Mouse (Mus musculus) B cell, adult 2 months (primary cell): ENCODE measurements around the gene Tram1l1.
"Not testable (repeated sequence)": the region's sequence is repeated elsewhere in the genome, so short reads cannot be mapped to it uniquely, and the experiment has no call there.

Experiments used
- DNase-seq, 2 experiments: peaks; one replicate each; pipeline ENCODE4 v3.0.0; 2022

The Tram1l1 gene

DNA sequence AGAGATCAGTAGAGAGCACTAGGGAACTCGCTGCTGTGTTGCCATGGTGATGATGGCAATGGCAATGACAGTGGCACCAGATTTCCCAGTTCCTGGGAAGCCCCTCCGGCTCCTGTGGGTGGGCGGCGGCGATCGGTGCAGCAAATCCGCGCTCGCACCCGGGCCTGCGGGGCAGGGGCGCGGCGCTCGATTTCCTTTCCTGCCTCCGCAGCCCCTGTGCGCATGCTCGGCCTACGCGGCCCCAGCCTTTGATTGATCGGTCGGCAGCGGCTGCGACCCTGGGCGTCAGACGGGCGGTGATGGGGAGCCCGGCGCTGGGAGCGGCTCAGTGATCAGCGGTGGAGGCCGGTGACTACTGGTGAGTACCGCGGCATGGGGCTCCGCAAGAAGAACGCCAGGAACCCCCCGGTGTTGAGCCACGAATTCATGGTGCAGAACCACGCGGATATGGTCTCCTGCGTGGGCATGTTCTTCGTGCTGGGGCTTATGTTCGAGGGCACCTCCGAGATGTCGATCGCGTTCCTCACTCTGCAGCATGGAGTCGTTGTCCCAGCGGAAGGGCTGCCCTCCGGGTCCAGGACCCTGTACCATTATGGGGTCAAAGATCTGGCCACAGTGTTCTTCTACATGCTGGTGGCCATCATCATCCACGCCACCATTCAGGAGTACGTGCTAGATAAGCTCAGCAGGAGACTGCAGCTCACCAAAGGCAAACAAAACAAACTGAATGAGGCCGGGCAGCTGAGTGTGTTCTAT is at the start of gene Tram1l1:
Gene Tram1l1 (plus strand): TSS at position 35 of the 756 bp plus-strand sequence.
- no peak for DNase-seq

DNA sequence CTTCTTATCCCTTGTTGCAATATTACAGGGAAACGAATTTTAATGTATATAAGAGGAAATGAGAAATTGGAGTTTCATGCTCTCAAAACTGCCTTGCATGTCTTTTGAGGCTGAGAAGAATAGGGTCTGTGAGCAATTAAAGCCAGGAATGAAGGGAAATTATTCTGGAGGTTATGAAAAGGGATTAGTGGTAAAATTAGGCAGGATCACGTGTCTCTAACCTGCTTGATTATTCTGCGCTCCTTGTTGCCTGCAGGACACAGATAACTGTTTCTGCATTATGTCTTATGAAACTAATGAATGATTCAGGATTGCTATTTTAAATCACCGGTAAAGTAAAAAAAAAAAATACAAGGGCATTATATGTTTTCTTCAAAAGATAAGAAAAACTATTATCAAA is 49.4 kb upstream of the Tram1l1 start:
- no peak for DNase-seq

DNA sequence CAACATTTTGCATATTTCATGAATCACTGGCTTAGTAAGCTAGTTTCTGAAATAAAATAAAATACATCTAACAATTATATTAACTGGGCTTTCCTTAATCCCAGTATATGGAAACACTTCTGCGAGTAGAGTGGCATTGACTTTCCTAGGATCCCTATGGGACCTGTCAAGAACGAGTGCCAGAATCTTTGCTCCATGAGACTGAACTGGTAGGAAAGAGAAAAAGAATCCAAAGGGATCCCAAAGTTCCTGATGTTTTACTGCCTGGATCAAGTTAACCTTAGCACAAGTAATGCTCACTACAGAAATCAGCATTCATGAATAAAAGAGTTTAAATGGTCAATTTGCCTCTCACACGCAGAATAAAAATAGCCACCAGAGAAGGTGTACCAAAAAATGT is 49.0 kb upstream of the Tram1l1 start:
- DNase-seq = no peak

DNA sequence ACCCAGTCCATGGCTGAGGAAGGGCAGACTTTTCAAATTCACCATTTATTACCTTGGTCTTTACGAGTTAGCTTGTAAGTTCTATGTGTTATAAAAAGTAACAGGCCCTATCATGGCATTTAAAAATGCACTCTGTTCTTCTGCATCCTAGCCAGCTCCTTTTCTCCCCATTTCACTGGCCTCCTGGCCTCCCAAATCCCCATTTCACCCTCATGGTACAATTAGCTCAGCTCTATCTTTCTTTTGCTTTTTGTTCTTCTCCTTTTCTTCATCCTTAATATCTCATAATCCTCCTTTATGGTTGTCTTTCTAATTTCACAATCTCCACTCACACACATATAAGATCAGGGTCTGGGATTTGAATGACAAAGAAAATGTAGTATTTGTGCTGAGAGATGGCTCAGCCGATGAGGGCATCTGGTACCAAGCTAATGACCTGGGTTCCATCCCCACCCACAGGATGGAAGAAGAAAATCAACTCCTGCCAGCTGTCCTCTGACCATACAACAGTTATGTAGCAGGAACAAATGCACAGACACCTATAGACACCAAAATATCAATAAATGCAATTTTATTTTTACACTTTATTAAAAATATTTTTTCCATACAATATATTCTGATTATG is 48.1 kb upstream of the Tram1l1 start:
- DNase-seq = no peak

DNA sequence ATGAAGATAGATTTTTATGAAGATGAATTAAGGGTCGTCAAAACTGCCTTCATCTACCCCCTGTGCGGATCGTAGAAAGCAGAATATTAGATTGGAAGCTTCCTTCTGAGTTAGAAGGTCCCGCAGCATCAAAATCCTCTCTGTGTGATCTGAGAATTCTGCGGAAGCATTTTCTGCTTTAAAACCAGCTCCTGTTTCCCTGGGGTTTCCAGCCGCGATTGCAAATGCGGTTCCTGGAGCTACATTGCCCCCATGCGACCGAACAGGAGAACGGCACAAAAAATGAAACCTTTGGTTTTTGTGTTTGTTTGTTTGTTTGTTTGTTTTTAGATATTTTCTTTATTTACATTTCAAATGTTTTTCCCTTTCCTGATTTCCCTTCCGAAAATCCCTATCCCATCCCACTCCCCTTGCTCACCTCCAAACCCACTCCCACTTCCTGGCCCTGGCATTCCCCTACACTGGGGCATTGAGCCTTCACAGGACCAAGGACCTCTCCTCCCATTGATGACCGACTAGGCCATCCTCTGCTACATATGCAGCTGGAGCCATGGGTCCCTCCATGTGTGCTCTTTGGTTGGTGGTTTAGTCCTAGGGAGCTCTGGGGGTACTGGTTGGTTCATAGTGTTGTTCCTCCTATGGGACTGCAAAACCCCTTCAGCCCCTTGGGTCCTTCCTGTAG is 45.6 kb upstream of the Tram1l1 start:
- DNase-seq = not testable (repeated sequence)

DNA sequence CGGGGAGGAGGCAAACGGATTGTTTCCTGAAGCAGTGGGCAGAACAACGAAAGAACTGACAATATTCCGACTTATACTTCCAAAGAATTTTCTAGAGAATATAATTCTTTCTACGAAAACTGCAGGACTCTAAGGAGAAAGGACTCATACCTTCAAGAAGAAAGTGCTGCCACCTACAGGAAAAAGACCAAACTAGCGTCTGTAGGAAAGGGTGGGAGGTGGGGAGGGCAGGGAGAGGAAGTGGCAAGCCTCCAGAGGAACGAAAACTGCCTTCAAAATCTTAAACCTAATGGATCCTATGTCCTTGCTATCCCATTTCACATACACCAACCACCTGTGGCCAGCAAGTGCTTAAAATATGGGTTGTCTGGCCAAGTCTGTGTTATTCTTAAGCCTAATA is 31.7 kb upstream of the Tram1l1 start:
- DNase-seq = not testable (repeated sequence)

GRCm38 (mm10) chr3:124319254-124319653 is 1.4 kb upstream of the Tram1l1 start:
- DNase-seq = no peak

DNA sequence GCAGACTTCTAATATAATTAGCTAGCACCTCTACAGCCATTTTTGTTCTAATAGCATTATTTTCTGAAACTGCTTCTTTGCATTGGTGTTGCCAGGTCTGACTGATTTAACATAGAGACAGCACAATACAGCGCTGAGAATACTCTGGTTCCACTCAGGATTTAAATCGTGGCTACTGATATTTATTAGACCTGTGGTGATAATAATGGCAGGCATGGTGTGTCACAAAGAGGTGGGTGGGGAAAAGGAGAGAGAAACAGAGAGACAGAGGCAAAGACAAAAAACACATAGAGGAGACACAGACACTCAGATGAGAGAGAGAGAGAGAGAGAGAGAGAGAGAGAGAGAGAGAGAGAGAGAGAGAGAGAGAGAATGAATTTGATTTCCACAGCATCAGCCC is 257 bp upstream of the Tram1l1 start:
- no peak for DNase-seq

DNA sequence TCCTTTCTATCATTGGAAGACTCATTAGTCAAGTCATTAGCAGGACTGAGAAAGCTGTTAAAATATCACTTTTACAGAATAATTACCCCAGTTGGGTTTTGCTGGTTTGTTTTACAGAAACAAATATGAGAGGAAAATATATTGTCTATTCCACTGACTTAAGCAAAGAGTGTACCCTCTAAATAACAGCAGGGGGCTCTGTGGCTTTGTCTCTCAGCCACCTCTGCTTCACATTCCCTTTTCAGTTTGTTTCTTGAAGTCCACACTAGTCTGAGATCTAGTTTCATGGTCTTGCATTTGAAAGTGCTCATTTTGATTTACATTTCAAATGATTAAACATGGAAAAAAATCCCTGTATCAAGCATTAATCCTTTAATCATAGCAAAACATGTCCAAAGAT is 25.8 kb downstream of the Tram1l1 start:
- DNase-seq = no peak

GRCm38 (mm10) chr3:124357533-124357932 is 36.9 kb downstream of the Tram1l1 start:
- no peak for DNase-seq

DNA sequence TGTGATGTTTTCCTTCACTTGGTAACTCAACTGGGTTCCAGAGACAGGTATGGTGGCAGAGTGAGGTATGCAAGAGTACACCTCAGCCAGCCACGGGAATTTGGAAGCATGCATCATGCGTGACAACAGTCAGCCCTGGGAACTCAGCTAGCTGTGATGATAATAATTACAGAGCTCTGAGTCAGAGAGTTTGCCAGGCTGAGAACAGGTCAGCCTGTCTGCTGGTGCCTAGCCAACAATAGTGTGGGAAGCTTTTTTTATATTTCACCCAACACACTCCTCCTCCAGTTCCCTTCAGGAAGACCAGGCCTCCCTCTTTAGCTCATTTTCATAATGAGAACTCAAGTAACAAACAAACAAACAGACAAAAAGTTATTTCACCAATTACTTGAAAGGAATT is 51.4 kb downstream of the Tram1l1 start:
- DNase-seq = no peak
